Mouse (Mus musculus) hindbrain, embryonic 15.5 days (tissue): Measurements from ENCODE around the gene Wwox. TPM values are rescaled to one million over a fixed set of nuclear protein-coding genes. Genes with fewer than 3 reads are reported as not detected.

Experiments used
- ATAC-seq: fragments of 200-750 bp; cut with Nextera tagmentation; 2 replicates; pipeline ENCODE4 v1.8.0; 2017; ENCODE audit warnings: low read depth, moderate number of reproducible peaks, moderate TSS enrichment; ENCODE audit not compliant: low FRiP score
- H3K27ac ChIP-seq: fragments of 300-500 bp; sonication (generic); replicated peaks from 2 replicates; pipeline ENCODE4 v1.5.1; 2015; ENCODE audit warnings: mild to moderate bottlenecking, inconsistent platforms
- H3K27me3 ChIP-seq: fragments of 300-500 bp; sonication (generic); 2 replicates; pipeline ENCODE4 v1.6.1; 2015; ENCODE audit warnings: control low read depth, inconsistent platforms
- H3K36me3 ChIP-seq: fragments of 300-500 bp; sonication (generic); 2 replicates; pipeline ENCODE4 v1.6.1; 2015; ENCODE audit warnings: control low read depth, inconsistent platforms
- H3K4me1 ChIP-seq: fragments of 300-500 bp; sonication (generic); replicated peaks from 2 replicates; pipeline ENCODE4 v1.6.1; 2015; ENCODE audit warnings: control low read depth, inconsistent platforms
- H3K4me2 ChIP-seq: fragments of 300-500 bp; sonication (generic); 2 replicates; pipeline ENCODE4 v1.6.1; 2015; ENCODE audit warnings: moderate library complexity, mild to moderate bottlenecking, inconsistent platforms
- H3K4me3 ChIP-seq: fragments of 300-500 bp; sonication (generic); 2 replicates; pipeline ENCODE4 v1.5.1; 2015; ENCODE audit warnings: mild to moderate bottlenecking, inconsistent platforms
- H3K9ac ChIP-seq: fragments of 300-500 bp; sonication (generic); 2 replicates; pipeline ENCODE4 v1.6.1; 2015; ENCODE audit warnings: inconsistent platforms
- H3K9me3 ChIP-seq: fragments of 300-500 bp; sonication (generic); 2 replicates; pipeline ENCODE4 v1.6.1; 2016; ENCODE audit warnings: control low read depth, inconsistent platforms
- WGBS: fragments of 180-500 bp; shearing (Covaris S2); methylation state at CpG from one replicate; pipeline ENCODE4 v1.1.7; 2015; 5-methylcytosine and 5-hydroxymethylcytosine counted together
- polyA plus RNA-seq: library from polyadenylated mRNA; unstranded; fragments of >200 nt; fragmentation: Nextera tagmentation; extraction: Ambion mirVana; gene quantifications from 2 replicates; pipeline ENCODE4 v1.2.1, GENCODE M21; 2015

Gene Wwox
- polyA plus RNA-seq, 1 experiment from 2014 or later, result 13.9 TPM

- no peak overlapping the region for H3K9ac ChIP-seq
- peaks cover 9% of the 10 kb centered on the region; the same call in 1 of the 2 replicates for H3K4me1 ChIP-seq
- peak overlapping the region; percentile 22 for H3K4me2 ChIP-seq
- H3K4me3 ChIP-seq, result no peak overlapping the region
- no peaks in the 10 kb centered on the region for H3K36me3 ChIP-seq
- H3K9me3 ChIP-seq, result no peaks in the 10 kb centered on the region
- WGBS, result 26% methylated on average over 17 of the region's 17 CpGs
- H3K27ac ChIP-seq, result no peak overlapping the region
- H3K27me3 ChIP-seq, result 0 out of 2 replicates have a peak, but pooled peaks cover 7% of the 10 kb centered on the region
- peak; percentile 51; the same call in 1 of the 2 replicates for ATAC-seq
Measured at GRCm38 (mm10) chr8:114731260-114732140, 292.0 kb downstream of the Wwox start.

GRCm38 (mm10) chr8:114743185-114743915, 303.9 kb downstream of the Wwox start:
- Histone ChIP-seq H3K27ac (no peak overlapping the region), H3K9me3 (peaks cover 5% of the 10 kb centered on the region; the same call in 1 of the 2 replicates), H3K4me1 (no peaks in the 10 kb centered on the region), H3K36me3 (no peaks in the 10 kb centered on the region), H3K27me3 (no peaks in the 10 kb centered on the region), H3K4me2 (no peak overlapping the region), H3K9ac (no peak overlapping the region), H3K4me3 (no peak overlapping the region)
- 71% methylated on average over 12 of the region's 12 CpGs for WGBS
- no peak for ATAC-seq

GRCm38 (mm10) chr8:114746373-114746772, 306.9 kb downstream of the Wwox start:
- 44% methylated on average over 2 of the region's 2 CpGs for WGBS
- Histone ChIP-seq H3K27me3 (no peaks in the 10 kb centered on the region), H3K4me2 (no peak overlapping the region), H3K27ac (no peak overlapping the region), H3K9ac (no peak overlapping the region), H3K4me1 (no peaks in the 10 kb centered on the region), H3K4me3 (no peak overlapping the region), H3K36me3 (no peaks in the 10 kb centered on the region), H3K9me3 (no peaks in the 10 kb centered on the region)
- no peak for ATAC-seq

GRCm38 (mm10) chr8:114751376-114752135, 312.1 kb downstream of the Wwox start:
- Histone ChIP-seq H3K4me3 (no peak overlapping the region), H3K27me3 (0 out of 2 replicates have a peak, but pooled peaks cover 3% of the 10 kb centered on the region), H3K9ac (no peak overlapping the region), H3K4me1 (0 out of 2 replicates have a peak, but pooled peaks cover 6% of the 10 kb centered on the region), H3K27ac (no peak overlapping the region), H3K36me3 (no peaks in the 10 kb centered on the region), H3K9me3 (no peaks in the 10 kb centered on the region), H3K4me2 (no peak overlapping the region)
- 49% methylated on average over 18 of the region's 18 CpGs for WGBS
- no peak for ATAC-seq

GRCm38 (mm10) chr8:114759621-114760020, 320.2 kb downstream of the Wwox start:
- Histone ChIP-seq H3K4me1 (no peaks in the 10 kb centered on the region), H3K9me3 (no peaks in the 10 kb centered on the region), H3K27me3 (0 out of 2 replicates have a peak, but pooled peaks cover 3% of the 10 kb centered on the region), H3K9ac (no peak overlapping the region), H3K4me3 (no peak overlapping the region), H3K36me3 (no peaks in the 10 kb centered on the region), H3K4me2 (no peak overlapping the region), H3K27ac (no peak overlapping the region)
- no peak for ATAC-seq
- 74% methylated on average over 2 of the region's 2 CpGs for WGBS

- H3K4me3 ChIP-seq, result no peak overlapping the region
- 87% methylated on average over 3 of the region's 3 CpGs for WGBS
- no peak for ATAC-seq
Measured at GRCm38 (mm10) chr8:114768536-114768935, 329.1 kb downstream of the Wwox start.

GRCm38 (mm10) chr8:114770856-114771776, 331.7 kb downstream of the Wwox start:
- Histone ChIP-seq H3K27ac (no peak overlapping the region), H3K27me3 (0 out of 2 replicates have a peak, but pooled peaks cover 2% of the 10 kb centered on the region), H3K36me3 (no peaks in the 10 kb centered on the region), H3K9me3 (no peaks in the 10 kb centered on the region), H3K4me3 (0 out of 2 replicates have a peak overlapping the region, but pooled peaks have one; percentile 4), H3K4me2 (peak overlapping the region; percentile 41), H3K9ac (0 out of 2 replicates have a peak overlapping the region, but pooled peaks have one; percentile 12), H3K4me1 (peaks cover 27% of the 10 kb centered on the region)
- ATAC-seq, result no peak
- WGBS, result 36% methylated on average over 31 of the region's 31 CpGs

More at GRCm38 (mm10) chr8:114768536-114768935, 329.1 kb downstream of the Wwox start:
- Histone ChIP-seq H3K27me3 (0 out of 2 replicates have a peak, but pooled peaks cover 2% of the 10 kb centered on the region), H3K4me2 (no peak overlapping the region), H3K4me1 (peaks cover 13% of the 10 kb centered on the region), H3K9me3 (no peaks in the 10 kb centered on the region), H3K36me3 (no peaks in the 10 kb centered on the region), H3K9ac (no peak overlapping the region), H3K27ac (no peak overlapping the region)

GRCm38 (mm10) chr8:114772276-114772849, 332.9 kb downstream of the Wwox start:
- Histone ChIP-seq H3K27me3 (0 out of 2 replicates have a peak, but pooled peaks cover 2% of the 10 kb centered on the region), H3K9ac (no peak overlapping the region), H3K36me3 (no peaks in the 10 kb centered on the region), H3K27ac (no peak overlapping the region), H3K9me3 (no peaks in the 10 kb centered on the region), H3K4me2 (no peak overlapping the region), H3K4me3 (no peak overlapping the region), H3K4me1 (peaks cover 27% of the 10 kb centered on the region)
- WGBS, result 54% methylated on average over 1 of the region's 1 CpGs
- no peak for ATAC-seq

- ATAC-seq, result peak; percentile 63; the same call in 1 of the 2 replicates
- H3K27ac ChIP-seq, result peak overlapping the region; percentile 47
- 30% methylated on average over 23 of the region's 23 CpGs for WGBS
Measured at GRCm38 (mm10) chr8:114773461-114774414, 334.3 kb downstream of the Wwox start.

More at GRCm38 (mm10) chr8:114773461-114774414, 334.3 kb downstream of the Wwox start:
- Histone ChIP-seq H3K36me3 (no peaks in the 10 kb centered on the region), H3K4me1 (peaks cover 27% of the 10 kb centered on the region), H3K4me2 (peak overlapping the region; percentile 16), H3K9me3 (no peaks in the 10 kb centered on the region), H3K4me3 (no peak overlapping the region), H3K9ac (no peak overlapping the region), H3K27me3 (0 out of 2 replicates have a peak, but pooled peaks cover 4% of the 10 kb centered on the region)
